Mouse (Mus musculus) right cerebral cortex, adult 18-20 months (tissue): ENCODE results near the gene Mmel1.

Source experiments
- DNase-seq: peaks from one replicate; pipeline ENCODE4 v3.0.0; 2022; ENCODE audit warnings: mixed read lengths

The Mmel1 gene

DNA sequence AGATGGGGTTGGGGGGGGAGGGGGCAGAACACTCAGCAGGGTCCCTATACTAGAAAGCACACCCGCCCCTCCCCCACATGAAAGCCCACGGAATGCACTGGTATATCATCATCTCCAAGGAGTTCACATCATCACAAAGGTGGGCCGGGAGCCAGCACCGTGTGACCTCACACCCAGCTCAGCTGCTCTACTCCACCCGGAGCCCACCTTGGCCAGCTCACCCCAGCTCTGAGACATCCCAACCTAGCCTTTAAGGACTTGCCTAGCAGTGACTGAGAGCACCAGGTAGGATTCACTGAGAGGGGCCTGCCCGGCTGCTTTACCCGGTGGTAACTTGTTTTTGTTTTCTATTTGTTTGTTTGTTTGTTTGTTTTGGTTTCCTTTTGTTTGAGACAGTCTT, at the start of gene Mmel1:
Mmel1 (plus strand) TSS at position 146 of the 400 bp plus-strand sequence.
- no peak for DNase-seq

DNA sequence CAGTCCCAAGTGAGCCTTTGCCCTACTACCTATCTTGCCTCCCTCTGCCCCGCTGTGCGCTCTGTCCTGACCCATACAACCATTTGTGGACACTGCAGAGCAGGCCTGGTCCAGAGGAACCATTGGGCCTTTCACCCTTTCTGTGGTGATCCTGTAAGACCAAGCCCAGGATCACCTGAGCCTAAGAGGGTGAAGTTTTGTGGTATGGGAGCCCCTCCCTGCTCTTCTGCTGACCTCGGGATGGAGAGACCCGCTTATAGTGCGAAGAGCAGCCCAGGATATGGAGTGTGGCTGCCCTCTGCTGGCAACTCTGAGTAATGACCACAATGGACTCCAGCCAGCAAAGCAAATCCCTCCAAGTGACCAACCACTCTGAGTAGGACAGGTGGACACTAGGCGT, 43.7 kb upstream of the Mmel1 start:
- DNase-seq: peak; percentile 33

DNA sequence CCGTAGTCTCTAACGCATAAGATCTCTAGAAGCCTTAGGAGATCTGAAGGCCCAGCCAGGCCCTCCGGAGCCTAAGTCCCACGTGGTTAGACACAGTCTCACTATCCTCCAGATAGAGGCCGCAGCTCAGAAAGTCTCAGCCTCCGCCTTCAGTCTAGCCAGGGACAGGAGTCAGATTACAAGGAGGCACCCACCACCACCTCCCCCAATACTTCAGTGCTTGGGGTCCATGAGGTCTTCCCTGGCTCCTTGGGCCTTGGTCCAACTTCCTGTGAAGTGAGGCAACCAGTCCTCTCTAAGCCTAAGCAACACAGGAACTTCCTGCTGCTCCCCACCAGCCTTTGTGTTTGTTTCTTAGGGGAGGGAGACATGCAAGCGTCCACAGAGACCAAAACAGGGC, 43.2 kb upstream of the Mmel1 start:
- DNase-seq: no peak

GRCm38 (mm10) chr4:154827181-154827580, 42.2 kb upstream of the Mmel1 start:
- no peak for DNase-seq

- DNase-seq: no peak
These were observed 41.3 kb upstream of the Mmel1 start for GRCm38 (mm10) chr4:154827861-154828610.

DNA sequence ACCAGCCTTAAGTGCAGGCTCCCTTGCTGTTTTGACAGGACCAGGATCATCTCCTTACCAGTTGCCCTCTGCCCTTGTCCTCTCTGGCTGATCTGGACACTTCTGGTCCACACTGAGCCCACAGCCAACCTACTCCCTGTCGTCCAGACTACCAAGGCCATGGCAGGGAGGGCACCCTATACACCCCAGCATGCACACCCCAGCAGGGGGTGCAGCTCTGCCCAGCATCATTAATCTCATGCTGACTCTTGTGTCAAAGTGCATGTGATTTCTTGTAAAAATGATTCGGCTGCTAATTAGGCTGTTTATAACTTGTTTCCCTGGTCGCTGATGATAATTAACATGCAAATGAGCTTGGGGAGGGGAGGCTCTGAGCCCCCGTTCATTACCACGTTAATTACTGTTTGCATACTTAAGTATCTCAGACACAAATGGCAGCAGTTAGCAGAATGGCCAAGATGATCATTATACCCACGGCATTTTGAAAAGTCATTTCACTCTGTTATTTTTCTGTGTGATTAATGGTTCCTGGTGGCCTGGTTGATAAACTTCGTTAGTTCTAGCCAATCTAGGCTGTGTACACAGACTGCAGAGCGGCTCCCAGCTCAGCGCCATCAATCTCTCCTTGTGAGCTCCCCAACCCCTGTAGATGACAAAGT, 37.3 kb upstream of the Mmel1 start:
- DNase-seq: no peak

DNA sequence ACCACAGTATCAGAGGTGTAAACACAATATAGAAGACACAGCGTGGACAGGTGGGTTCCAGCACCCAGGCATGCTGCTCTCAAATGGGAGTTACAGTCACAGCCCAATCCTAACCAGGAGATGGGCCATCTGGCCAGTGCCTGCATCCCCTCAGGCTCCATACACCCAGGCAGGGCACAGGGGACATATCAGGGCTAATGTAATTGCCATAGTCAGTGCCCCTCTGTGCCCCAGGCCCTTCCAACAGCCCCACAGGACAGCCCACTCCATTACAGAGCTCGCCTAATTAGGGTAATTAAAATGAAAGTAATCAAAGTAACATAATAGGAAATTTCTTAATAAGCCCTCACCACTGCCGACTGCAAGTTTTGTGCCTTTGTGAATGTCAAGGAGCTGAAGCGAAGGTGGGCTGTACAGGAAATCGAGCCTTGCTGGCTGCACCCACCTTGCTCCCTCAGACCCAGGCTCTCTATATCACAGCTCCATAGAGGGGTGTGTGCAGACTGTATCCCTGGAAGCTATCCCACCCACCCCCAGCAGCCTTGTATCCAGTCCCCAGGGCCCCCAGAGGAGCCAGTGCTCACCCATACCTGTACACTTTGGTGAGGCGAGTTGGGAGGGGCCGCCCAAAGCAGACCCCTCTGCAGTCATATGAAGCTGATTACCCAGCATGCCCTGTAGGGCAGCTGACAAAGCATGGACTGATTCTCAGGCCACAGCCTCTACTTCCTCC, 33.0 kb upstream of the Mmel1 start:
- no peak for DNase-seq

GRCm38 (mm10) chr4:154837170-154837569, 32.2 kb upstream of the Mmel1 start, which contains the start of gene Ttc34:
TSS of gene Ttc34 (plus strand) at chr4:154837459.
- DNase-seq: no peak

DNA sequence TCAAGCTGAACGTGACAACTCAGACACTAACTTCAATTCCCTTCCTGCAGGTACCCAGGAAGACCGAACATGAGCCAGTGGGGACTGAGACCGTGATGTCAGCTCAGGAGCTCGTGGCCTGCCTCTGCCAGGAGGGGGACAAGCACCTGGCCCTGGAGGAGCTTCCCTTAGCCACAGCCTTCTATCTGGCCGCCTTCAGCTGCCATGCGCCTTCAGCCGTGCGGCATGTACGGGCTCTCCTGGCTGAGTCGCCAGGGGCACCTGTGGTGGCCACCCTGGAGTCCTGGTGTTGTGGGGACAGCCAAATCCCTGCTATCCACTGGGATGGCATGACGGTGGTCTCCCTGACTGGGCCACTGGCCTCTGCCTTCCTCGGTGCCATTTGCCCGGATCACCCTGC, 30.6 kb upstream of the Mmel1 start:
- DNase-seq: no peak

- DNase-seq: no peak
These were observed 30.0 kb upstream of the Mmel1 start for GRCm38 (mm10) chr4:154839406-154839805.

GRCm38 (mm10) chr4:154852696-154853095, 16.7 kb upstream of the Mmel1 start:
- no peak for DNase-seq

- DNase-seq: no peak
These were observed 15.5 kb upstream of the Mmel1 start for GRCm38 (mm10) chr4:154853881-154854280.

GRCm38 (mm10) chr4:154854676-154855345, 14.6 kb upstream of the Mmel1 start:
- DNase-seq: no peak

DNA sequence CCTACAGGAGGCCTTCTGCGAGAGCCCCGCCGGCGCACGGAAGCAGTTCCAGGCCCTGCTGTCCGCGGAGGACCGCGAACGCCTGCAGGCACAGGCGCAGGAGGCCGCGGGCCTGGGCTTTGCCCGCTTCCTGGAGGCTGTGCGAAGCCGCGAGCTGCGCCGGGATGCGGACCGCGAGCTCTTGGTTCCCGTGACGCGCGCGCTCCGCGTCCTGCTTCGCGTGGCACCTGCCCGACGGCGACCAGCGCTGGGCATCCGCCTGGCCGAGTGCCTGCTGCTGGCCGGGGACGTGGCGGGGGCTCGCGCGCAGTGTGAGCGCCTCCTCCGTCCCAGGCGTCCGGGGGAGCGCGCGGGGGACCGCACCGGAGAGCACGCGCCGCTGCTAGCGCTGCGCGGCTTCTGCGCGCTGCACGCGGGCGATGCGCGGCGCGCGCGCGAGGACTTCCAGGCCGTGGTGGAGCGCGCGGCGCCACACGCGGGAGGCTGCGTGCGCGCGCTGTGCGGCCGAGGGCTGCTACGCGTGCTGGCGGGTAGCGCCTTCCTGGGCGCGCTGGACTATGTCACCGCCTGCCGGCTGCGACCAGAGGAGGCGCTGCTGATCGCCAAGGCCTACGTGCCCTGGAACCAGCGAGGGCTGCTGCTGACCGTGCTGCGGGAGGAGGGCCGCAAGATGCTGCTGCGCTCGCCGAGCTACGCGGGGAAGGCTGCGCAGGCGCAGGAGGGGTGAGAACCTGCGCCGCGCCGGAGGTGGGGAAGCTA, 13.5 kb upstream of the Mmel1 start:
- peak; percentile 96 for DNase-seq

GRCm38 (mm10) chr4:154856480-154856837, 12.9 kb upstream of the Mmel1 start:
- no peak for DNase-seq

DNA sequence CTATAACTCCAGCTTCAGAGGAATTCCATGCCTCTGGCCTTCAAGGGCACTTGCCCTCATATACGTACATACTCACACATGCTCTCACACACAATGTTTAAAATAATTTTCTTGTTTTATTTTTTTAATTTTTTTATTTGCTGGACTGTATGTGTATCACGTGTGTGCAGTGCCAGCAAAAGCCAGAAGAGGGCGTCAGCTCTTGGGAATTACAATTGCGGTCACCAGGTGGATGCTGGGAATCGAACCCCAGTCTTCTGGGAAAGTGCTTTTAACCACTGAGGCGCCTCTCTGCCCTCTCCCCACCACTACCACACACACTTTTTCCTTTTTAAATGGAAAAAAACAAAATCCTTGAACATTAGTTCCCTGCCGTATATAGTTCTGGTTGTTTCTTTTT, 12.5 kb upstream of the Mmel1 start:
- no peak for DNase-seq

DNA sequence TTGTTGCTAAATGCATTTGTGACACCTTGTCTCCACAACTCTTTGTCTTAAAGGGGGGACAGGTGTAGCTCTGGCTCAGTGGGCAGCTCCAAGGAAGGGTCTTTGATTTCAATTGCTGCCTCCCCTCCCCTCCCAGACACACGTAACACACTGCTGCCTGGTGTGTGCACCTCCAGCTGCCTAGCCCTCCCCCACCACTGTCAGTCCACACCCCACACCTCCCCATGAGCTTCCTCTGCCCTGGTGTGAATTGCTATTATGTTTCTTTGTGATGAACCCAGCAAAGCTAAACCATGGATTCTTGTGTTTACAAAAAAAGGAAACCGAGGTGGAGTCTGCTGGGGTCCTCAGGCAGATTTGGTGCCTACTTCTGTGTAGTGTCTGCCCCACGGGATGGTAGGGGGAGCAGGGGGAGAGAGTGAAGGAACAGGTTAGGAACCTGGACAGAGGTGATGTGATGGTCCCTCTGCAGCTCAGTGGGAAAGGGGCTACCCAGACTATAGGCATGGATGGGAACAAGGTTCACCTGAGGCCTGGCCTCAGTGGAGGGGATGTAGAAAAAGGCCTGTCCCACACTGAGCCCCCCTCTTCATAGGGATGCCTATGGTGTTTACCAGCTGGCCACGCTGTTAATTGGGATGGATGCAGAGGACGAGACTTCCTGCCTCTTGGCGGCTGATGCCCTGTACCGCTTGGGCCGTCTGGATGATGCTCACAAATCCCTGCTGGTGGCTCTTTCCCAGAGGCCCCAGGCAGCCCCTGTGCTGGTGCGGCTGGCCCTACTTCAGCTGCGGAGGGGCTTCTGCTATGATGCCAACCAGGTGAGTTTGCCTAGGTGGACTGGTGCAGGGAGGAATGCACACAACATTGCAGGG, 11.8 kb upstream of the Mmel1 start:
- DNase-seq: no peak

DNA sequence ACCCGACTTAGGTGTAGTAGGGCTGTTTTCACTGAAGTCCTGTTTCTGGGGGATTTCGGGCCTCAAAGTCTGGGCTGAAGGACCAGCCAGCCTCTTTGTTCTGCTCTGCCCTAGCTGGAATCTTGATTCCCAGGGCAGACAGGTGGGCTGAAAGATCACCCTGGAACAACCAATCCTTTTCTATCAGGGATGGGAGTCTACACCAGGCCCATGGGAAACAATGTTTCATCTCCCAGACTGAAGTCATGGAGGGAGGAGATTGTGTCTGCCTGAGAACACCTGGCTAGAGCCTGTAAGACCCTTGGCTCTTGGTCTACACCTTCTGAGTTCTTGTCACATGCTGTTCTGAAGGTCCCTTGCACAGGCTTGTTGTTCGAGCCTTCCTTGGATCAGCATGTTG, 10.8 kb upstream of the Mmel1 start:
- DNase-seq: no peak

DNA sequence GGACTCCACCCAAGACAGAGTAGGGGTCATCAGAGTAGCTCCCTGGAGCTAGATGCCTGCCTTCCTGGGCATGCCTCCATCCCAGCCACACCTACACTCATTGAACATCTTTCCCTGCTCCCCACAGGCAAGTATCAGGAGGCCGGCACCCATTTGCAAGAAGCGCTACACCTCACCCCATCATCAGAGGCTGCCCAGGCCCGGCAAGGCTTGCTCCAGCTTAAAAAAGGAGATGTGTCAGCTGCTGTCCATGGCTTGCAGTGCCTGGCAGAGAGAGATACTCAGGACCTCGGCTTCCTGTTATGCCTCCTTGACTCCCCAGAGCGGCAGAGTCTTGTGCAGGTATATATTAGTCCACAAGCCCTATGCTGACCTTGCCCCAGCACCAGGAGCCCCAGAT, 7.4 kb upstream of the Mmel1 start:
- no peak for DNase-seq

GRCm38 (mm10) chr4:154863436-154863935, 5.9 kb upstream of the Mmel1 start:
- DNase-seq: no peak

GRCm38 (mm10) chr4:154864271-154864771, 5.1 kb upstream of the Mmel1 start:
- peak; percentile 91 for DNase-seq
